Mouse (Mus musculus): ENCODE measurements around the gene Edc3.
"Not testable (repeated sequence)": the region's sequence is repeated elsewhere in the genome, so short reads cannot be mapped to it uniquely, and the experiment has no call there.

Edc3 gene

DNA sequence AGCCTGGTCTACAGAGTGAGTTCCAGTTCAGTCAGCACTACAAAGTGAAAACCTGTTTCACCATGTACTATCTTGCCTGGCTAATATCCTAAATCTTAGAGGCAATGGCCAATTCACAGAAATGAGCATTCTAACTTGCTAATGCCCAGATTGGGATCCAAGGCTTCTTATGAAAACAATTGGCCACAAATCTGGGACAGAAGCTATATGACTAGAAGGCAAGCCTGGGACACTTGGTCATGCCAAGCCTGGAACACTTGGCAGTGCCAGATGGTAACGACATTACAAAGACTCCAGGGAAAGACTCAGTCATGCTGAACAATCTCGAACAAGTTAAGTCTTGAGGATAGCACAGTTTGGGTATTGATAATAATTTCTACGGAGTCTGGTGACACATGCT lies 1.8 kb upstream of the Edc3 start:
- DNase-seq (ENCODE audit: low spot score): no peak

DNA sequence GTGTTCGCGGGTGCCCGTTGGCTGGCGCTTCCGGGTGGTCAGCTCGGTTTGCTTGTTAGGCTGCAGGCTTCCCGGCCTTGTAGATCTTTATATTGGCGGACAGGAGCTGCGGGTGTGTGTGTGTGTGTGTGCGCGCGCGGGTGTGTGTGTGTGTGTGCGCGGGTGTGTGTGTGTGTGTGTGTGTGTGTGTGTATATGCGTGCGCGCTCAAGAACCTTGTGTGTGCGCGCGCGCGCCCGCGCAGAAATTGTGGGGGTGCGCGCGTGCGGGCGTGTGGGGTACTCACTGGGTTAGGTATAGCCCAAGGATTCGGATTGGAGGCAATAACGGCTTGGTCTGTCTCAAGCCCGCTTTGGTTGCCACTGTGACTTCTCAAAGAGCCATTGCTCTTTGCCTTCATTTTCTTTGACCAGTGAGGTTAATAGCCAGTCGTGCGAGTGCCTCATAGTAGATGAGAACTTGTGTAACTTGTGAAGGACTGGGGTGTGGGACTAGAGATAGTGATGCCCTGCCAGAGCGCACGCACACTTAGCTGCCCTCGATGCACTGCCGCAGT lies 457 bp downstream of the Edc3 start:
- DNase-seq (ENCODE audit: low spot score): no peak

DNA sequence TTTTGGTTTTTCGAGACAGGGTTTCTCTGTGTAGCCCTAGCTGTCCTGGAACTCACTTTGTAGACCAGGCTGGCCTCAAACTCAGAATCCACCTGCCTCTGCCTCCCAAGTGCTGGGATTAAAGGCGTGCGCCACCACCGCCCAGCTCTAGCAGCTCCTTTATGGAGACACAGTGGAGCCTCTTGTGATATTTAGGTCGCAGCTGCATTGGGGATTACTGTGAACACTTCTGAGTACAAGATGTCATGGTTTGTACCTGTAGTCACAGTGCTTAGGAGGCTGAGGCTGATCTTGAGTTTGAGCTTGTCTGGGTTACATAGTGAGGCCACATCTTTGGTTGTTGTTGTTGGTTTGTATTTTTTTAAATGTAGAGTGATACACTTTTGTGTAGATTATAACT lies 1.9 kb downstream of the Edc3 start:
- not testable (repeated sequence) for DNase-seq (ENCODE audit: low spot score)

DNA sequence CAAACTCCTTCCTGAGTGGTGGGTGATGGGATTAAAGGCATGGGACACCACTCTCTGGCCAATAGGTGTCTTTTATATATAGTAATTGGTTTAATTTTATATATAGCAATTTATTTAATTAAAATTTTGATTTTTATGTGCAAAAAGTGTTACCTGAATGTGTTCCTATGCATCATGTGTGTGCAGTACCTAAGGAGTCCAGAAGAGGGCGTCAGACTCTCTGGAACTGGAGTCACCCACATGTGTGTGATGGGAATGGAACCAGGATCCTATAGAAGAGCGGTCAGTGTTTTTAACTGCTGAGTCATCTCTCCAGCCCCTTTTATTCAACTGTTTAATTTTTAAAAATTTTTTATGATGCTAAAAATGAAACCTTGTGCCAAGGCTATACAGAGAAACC lies 3.9 kb downstream of the Edc3 start:
- no peak for DNase-seq (ENCODE audit: low spot score)

DNA sequence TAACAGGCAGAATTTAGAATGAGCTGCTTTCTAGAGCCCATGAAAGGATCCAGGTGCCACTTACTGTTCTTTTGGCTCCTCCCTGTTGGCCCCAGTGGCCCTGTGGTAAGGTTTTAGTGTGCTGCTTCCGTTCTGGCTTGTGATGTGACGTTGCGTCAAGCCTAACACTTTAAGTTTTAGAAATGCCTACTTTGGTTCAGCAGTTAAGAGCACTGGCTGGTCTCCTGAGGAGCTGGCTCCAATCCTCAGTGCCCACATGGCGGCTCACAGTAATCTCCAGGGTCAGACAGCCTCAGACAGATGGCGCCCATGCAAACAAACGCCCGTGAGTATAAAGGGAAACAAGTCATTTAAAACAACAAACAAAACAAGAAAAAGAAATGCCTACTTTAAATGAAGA lies 10.1 kb downstream of the Edc3 start:
- DNase-seq (ENCODE audit: low spot score): no peak

DNA sequence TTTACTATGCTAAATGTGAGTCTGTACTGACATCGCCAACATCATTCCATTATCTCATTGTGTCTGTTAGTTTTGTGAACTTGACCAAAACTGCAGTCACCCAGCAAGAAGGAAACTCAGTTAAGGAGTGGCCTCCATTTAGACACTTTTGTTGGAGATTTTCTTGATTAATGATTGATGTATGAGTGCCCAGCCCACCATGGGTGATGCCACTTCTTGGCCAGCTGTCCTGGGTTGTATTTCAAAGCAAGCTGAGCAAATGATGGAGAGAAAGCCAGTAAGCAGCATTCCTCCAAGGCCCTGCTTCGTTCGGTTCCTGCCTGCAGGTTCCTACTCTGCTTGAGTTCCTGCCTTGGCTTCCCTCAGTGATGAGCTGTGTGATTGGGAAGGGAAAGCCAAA lies 12.4 kb downstream of the Edc3 start:
- DNase-seq (ENCODE audit: low spot score): no peak

DNA sequence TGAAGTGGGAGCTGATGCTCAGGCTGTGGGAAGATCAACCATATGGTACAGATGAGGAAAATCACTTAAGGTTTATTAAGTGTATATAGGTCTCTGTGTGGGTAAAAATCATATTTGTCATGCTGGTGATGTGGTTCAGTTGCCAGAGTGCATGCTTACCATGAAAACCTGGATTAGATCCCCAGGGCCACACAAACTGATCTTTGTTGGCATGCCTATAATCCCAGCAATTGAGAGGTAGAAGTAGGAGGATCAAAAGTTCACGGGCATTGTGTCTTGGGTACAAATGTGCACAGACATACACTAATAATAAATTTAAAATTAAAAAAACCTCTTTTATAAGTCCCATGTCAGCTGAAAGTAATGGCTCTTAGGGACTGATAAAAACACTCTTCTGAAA lies 14.0 kb downstream of the Edc3 start:
- DNase-seq (ENCODE audit: low spot score): no peak

DNA sequence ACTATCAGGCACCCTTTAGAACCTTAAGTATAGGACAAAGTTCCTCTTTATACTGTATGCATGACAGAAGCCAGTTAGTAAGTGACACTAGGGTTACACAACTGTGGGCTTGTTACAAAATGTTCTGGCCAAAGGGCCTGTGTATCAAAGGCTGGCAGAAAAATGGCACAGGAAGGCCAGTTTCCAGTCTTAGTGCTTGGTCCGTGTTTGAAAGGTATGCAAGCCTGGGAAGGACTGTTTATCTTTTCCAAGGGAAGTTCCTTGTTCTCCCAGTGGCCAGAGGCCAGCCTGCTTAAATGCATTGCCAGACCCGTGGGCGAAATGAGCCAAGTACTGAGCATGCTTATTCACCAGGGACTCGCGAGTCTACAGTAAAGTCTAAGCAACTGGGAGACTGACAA lies 15.0 kb downstream of the Edc3 start:
- no peak for DNase-seq (ENCODE audit: low spot score)

DNA sequence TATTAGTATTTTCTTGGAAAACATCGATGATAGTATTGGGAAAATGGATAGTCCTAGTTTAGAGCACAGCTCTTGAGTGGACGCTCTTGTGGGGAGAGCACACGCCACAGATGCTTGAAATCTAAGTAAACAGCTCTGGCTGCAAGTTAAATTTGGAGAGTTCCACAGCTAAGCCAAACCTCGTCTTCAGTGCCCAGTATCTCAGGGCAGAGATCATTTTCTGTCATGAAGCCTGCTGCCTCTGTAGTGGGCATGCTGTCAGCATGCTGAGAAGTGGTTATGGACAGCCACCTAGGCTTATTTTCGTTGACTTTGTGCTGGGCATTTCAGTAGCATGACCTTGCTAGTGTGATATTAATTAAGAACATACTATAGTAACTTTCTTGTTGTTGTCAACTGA lies 15.5 kb downstream of the Edc3 start:
- no peak for DNase-seq (ENCODE audit: low spot score)

DNA sequence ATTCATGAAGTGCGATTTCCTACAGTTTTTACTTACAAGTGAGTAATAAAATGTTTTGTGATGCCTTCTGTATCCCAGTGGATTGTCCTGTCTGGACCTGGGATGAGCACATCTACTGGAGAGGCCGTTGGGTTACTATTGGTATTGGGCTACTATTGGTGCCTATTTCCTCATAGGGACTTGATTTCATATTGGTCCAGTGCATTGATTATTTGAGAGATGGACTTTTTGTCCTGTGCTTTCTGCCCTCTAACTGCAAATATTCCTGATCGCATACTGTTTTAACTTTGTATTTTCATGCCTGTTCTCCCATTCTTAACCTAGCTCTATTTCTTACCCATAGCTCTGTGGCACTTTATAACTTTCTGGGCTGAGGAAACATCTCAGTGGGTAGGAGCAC lies 16.4 kb downstream of the Edc3 start:
- DNase-seq (ENCODE audit: low spot score): no peak

DNA sequence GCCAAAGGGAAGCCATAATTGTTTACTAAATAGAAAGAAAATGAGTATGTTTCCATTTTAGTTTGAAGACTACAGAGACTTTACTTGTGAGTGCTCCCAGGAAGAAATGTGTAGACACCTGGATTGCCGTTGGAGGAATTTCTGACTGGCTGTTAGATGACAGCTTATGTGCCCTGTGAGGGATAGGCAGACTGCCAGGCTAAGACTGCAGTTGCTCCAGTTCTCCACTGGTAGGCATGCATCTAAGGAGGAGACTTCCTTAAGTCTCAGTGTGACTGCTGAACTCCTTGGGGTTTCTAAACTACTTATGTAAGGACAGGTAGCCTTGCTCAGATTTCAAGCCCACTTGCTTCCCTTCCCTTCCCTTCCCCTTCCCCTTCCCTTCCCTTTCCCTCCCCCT lies 20.0 kb downstream of the Edc3 start:
- no peak for DNase-seq (ENCODE audit: low spot score)

DNA sequence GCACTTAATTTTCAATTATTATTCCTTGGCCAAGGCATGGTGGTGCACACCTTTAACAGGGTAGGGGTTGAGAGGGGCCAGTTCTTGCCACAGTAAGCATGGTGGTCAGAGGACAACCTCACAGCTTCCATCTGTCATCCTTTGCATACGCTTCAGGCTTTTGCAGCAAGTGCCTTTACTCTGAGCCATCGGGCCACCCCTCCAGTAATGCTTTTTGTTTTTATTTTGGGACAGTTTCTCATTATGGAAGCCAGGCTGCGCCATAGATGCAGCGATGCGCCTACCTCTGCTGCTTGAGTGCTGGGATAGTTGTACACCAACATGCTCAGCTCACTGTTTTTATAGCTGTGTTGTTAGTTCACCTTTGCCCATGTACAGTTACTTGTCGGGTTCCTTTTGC lies 25.3 kb downstream of the Edc3 start:
- DNase-seq (ENCODE audit: low spot score): no peak

DNA sequence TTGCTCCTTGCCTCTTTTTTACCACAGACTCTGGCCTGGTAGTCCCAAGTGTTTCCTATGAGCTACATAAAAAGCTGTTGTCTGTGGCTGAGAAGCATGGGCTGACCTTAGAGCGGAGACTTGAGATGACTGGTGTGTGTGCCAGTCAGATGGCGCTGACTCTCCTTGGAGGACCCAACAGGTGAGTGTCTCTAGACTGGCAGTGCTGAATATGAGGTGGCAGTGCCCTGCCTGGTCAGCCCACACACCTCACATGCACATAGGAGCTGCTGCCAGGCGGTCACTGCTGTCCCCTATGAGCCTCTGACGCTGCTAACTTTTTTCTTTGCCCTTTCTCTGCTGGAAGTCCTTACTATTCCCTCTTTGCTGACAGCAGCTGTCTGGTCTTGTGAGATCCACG lies 31.5 kb downstream of the Edc3 start:
- DNase-seq (ENCODE audit: low spot score): no peak

DNA sequence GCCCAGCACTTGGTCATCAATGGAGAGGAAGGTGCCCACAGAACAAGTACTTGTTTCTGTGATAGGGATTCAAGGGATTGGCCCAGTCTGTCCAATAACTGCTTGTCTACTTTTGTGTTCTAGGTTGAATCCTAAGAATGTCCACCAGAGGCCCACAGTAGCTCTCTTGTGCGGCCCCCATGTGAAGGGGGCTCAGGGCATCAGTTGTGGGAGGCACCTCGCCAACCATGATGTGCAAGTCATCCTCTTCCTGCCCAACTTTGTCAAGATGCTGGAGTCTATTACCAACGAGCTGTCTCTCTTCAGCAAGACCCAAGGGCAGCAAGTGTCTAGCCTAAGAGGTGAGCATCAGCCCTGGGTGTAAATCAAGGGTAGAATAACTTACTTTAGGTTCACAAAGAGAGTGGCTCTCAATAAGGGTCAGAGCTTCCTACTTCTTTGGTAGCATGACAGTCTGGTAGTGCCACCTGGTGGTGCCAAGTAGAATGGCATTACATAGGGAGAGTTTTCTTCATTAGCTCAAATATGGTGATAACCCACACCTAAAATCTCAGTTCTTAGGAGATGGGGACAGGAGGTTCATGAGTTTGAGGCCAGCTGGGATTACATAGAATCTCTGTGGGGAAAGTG lies 36.2 kb downstream of the Edc3 start:
- no peak for DNase-seq (ENCODE audit: low spot score)

DNA sequence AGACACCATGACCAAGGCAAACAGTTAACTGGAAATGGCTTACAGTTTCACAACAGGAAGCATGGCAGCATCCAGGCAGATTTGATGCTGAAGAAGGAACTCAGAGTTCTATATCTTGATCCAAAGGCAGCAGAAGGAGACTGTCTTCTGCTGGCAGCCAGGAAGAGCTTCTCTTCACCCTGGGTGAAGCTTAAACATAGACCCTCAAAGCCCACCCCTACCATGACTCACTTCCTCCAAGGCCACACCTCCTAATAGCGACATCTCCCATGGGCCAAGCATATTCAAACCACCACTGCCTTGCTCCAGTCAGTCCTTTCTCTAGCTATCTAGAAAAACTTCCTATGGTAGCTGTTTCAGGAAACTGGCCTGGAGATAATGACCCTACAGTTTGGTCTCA lies 38.7 kb downstream of the Edc3 start:
- DNase-seq (ENCODE audit: low spot score): no peak

DNA sequence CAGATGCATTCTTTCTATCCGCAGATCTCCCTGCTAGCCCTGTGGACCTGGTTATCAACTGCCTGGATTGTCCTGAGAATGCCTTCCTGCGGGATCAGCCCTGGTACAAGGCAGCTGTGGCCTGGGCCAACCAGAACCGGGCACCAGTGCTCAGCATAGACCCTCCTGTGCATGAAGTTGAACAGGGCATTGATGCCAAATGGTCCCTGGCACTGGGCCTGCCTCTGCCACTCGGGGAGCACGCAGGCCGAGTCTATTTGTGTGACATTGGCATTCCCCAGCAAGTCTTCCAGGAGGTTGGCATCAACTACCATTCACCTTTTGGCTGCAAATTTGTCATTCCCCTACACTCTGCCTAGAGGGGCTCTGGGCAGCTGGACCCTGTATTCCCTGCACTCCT lies 39.8 kb downstream of the Edc3 start:
- no peak for DNase-seq (ENCODE audit: low spot score)

DNA sequence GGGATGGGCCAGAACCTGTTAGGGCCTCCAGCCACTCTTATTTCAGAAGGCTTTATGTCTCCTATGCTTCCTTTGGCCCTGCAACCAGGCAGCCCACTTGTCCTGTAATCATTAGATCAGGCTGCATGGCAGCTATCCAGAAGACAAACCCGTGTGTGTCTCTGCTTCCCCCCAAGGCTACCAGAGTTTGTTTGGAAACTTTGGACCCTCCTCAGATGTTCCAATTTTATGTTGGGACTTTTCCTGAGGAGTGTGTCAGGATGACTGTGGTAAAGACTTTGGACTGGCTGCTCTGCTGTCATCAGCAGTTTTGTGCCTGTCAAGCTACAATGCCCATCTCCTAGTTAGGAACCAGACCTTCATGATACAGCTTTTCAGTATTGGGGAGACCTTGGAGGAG lies 40.5 kb downstream of the Edc3 start:
- DNase-seq (ENCODE audit: low spot score): no peak

DNA sequence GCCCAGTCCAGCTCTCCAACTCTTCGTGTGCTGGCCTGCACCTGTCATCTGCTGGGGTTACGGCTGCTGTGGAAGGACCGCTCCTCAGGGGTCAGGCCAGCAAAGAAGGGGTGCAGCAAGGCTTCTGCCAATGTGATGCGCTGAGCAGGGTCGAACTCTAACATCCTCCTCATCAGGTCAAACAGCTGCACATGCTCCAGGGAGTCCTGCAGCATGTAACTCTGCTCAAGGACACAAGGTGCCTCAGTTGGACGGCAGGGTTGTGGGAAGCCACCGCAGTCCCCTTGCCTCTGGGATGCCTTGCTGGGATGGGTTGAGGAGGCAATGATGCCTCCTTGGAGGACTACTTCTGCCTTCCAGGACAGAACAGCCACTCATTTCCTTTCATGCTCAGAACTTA lies 42.6 kb downstream of the Edc3 start:
- no peak for DNase-seq (ENCODE audit: low spot score)

DNA sequence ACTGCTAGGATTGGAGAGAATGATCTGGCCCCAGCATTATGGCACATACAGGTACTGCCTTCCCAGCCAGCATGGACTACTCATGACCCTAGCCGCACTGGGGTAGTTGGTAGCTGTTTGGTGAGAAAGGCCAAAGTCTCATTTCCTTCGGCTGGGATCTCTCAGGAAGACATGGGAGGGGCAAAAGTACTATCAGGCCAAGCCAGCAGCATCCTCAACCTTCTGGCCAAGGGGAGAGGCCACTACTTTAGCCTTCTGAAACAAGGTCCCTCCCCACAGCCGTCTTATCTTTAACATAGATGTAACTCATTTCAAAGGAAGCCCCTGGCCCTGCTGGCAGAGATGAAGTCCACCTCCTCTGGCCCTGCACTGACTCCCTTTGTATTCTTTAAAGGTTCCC lies 49.2 kb downstream of the Edc3 start:
- DNase-seq (ENCODE audit: low spot score): no peak

DNA sequence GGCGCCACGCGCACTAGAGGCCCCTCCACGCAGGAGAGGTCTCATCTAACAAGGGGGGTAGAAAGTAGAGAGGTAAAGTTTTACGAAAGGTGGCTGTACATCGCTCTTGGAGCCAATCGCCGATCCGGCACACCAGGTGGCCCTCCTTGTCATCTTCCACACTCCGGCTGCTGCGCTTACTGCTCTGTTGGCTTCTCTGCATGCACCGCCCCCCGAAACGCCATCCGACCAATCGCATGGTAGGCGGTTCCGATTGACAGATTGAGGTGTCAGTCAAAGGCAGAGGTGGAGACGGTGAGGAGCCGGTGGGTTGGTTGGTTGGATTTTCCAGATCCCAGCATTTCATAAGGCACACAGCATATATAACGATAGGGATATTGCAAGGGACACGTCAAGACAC lies 50.2 kb downstream of the Edc3 start:
- no peak for DNase-seq (ENCODE audit: low spot score)

DNA sequence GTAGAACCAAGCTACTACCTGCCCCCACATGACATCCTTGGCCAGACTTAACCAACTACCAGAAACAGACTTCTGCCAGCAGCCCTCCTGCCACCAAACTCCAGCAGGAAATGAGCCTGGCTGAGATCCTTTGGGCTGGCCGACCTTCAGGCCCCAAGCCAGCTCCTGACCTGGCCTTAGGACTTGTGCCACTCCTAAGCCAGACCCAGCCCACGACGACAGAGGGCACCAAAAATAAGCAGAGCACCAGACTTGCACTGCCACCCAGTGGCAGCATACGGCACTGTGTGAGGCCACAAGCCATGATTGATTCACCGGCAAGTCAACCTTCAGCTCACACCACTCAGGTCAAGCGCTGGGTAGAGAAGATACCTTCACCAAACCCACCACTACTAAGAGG lies 50.9 kb downstream of the Edc3 start:
- no peak for DNase-seq (ENCODE audit: low spot score)

DNA sequence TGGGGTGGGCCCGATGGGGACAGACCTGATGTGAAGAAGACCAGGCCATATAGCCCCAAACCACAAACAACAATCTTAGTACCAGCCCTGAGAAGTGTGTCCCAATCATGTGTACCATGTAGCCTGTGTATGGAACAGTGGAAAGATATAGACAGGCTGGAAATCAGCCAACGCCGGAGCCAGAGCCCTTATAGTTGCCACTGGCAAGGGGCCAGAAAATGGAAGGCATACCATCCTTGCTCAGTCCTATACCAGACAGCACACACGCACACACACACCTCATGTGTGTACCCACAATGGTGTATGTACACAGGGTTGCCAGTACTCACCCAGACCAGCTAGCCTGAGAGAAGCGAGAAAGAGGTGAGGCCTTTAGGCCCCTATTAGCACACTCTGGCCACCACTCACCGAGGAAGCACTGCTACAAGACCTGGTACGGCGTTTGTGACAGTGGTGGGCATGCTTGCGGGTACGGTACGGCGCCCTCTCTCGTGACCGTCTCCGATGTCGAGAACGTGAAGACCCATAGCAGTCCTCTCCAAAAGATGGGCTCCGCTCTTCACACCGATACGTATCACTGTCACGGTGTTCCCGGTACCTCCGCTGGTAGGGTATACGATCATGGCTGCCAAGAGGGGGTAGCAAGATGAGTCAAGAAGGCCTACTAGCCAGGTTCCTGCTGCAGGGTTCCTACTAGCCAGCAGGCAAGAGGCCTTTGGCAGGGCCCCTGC lies 52.2 kb downstream of the Edc3 start:
- DNase-seq (ENCODE audit: low spot score): no peak

DNA sequence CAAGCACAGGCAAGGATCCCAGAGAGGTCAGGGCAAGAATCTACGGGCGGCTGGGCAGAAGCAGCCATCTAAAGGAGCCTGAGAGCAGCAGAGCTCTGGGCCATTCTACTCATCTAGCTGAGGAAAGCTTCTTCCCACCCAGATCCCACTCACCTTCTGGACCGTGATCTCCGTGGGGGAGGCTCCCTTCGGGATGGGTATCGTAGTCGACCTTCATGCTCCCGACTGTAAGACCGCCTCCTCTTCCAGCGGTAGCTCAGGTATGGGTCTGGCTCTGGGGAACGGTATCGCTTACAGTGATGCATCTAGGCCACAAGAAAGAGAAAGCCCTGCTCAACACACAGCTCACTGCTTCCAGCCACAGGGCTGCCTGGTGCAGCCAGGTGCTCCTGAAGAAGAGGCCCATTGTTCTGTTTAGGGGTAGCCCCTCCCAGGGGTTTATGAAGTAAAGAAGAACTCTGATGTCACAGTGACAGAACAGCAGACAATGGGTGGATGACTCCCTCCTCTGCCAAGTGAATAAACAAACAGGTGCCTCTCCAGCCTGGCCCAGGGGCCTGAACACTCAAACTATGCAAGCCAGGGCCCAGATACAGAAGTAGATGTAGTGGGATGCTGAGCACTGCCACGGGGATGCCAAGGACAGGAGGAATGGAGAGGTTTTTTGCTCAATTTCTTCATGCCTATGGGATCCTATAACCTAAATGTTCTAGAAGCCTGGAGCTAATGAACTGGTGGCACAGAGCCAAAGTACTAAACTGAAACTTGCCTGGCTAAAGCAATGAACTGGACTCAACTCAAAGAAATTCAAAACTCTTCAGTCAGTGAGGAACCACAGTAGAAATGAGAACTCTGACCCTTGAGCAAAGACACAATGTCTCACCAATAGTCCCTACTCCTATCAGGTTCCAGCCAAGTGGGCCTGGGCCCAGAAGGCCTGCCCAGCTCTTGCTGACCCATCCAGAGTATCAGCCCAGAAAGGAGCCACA lies 53.5 kb downstream of the Edc3 start:
- DNase-seq (ENCODE audit: low spot score): no peak

Data from urinary bladder, postnatal 10 days (tissue).